Mouse (Mus musculus) liver, embryonic 14.5 days (tissue): ENCODE results near the gene Pax7. TPM values are rescaled to one million over a fixed set of nuclear protein-coding genes. Genes with fewer than 3 reads are reported as not detected.

Experiments
- ATAC-seq: fragments of 200-750 bp; cut with Nextera tagmentation; 2 replicates; pipeline ENCODE4 v1.8.0; 2017; ENCODE audit warnings: moderate number of reproducible peaks, mild to moderate bottlenecking, moderate library complexity; ENCODE audit not compliant: insufficient read depth
- DNase-seq, 3 experiments: peaks; one replicate each; pipeline ENCODE4 v3.0.0-alpha.2; 2012 to 2013; ENCODE audit warnings: low read depth in 3 of 3, low spot score in 3 of 3
- H3K27ac ChIP-seq: fragments of 300-500 bp; sonication (generic); 2 replicates; pipeline ENCODE4 v1.5.1; 2014; ENCODE audit warnings: moderate library complexity, mild to moderate bottlenecking, control low read depth, inconsistent platforms
- H3K27me3 ChIP-seq: fragments of 300-500 bp; sonication (generic); 2 replicates; pipeline ENCODE4 v1.6.1; 2014; ENCODE audit warnings: mild to moderate bottlenecking, low read length, moderate library complexity; ENCODE audit not compliant: control insufficient read depth, insufficient read depth
- H3K36me3 ChIP-seq: fragments of 300-500 bp; sonication (generic); replicated peaks from 2 replicates; pipeline ENCODE4 v1.6.1; 2014; ENCODE audit warnings: low read depth; ENCODE audit not compliant: control insufficient read depth, insufficient read depth
- H3K4me1 ChIP-seq, 2 experiments: fragments of 200-500 bp in 1 of 2; fragments of 300-500 bp in 1 of 2; sonication (generic) in 1 of 2; replicated peaks; 2 replicates each; pipeline ENCODE4 v1.6.1; 2012 to 2014; ENCODE audit warnings: antibody characterized with exemption in 1 of 2, inconsistent platforms in 1 of 2, low read length in 1 of 2; ENCODE audit not compliant: control insufficient read depth in 2 of 2, insufficient read depth in 2 of 2
- H3K4me2 ChIP-seq: fragments of 300-500 bp; sonication (generic); 2 replicates; pipeline ENCODE4 v1.6.1; 2014; ENCODE audit warnings: low read depth, mild to moderate bottlenecking, control low read depth, moderate library complexity
- H3K4me3 ChIP-seq, 2 experiments: fragments of 200-500 bp in 1 of 2; fragments of 300-500 bp in 1 of 2; sonication (generic) in 1 of 2; 2 replicates each; pipeline ENCODE4 v1.5.1; 2012 to 2014; ENCODE audit warnings: low read depth in 2 of 2, low read length in 2 of 2, mild to moderate bottlenecking in 2 of 2, control low read depth in 1 of 2, inconsistent platforms in 1 of 2, moderate library complexity in 1 of 2; ENCODE audit not compliant: insufficient read depth in 1 of 2
- H3K9ac ChIP-seq: fragments of 300-500 bp; sonication (generic); replicated peaks from 2 replicates; pipeline ENCODE4 v1.6.1; 2014; ENCODE audit warnings: mild to moderate bottlenecking, control low read depth, moderate library complexity
- H3K9me3 ChIP-seq: fragments of 300-500 bp; sonication (generic); 2 replicates; pipeline ENCODE4 v1.6.1; 2016; ENCODE audit warnings: low read length, mixed read lengths; ENCODE audit not compliant: control insufficient read depth
- CTCF ChIP-seq: IDR thresholded peaks from 2 replicates; pipeline ENCODE4 v1.5.1; 2016; ENCODE audit warnings: antibody characterized with exemption, low read depth, control low read depth
- EP300 ChIP-seq: IDR thresholded peaks from 2 replicates; pipeline ENCODE4 v1.6.1; 2016; ENCODE audit warnings: antibody characterized with exemption, low read depth
- WGBS: fragments of 180-500 bp; shearing (Covaris S2); extraction: QIAGEN DNeasy Blood & Tissue Kit; methylation state at CpG from one replicate; pipeline ENCODE4 v1.1.7; 2014; ENCODE audit not compliant: insufficient replicate concordance; 5-methylcytosine and 5-hydroxymethylcytosine counted together
- polyA plus RNA-seq, 2 experiments: library from polyadenylated mRNA; depleted of rRNA in 1 of 2; stranded (reverse) in 1 of 2; unstranded in 1 of 2; fragments of >200 nt; fragmentation: Nextera tagmentation in 1 of 2; extraction: Ambion mirVana in 1 of 2; gene quantifications; 2 replicates each; pipeline versions ENCODE4 v1.2.1 to v1.2.3; 2012 to 2014

The Pax7 gene
- polyA plus RNA-seq, 2 experiments: not detected

- WGBS: 2% methylated on average over 30 of the region's 30 CpGs
- Histone ChIP-seq H3K36me3 (no peaks in the 10 kb centered on the region), H3K27ac (no peak overlapping the region), H3K4me3 (no peak overlapping the region), H3K9ac (no peak overlapping the region), H3K4me2 (no peak overlapping the region), H3K27me3 (peaks cover 100% of the 10 kb centered on the region), H3K9me3 (no peaks in the 10 kb centered on the region), H3K4me1 (no peaks in the 10 kb centered on the region)
- ATAC-seq: no peak
- DNase-seq: no peak
- no peak for TF ChIP-seq CTCF
- no peak for TF ChIP-seq EP300
Measured at GRCm38 (mm10) chr4:139827501-139828282, 5.6 kb downstream of the Pax7 start.

GRCm38 (mm10) chr4:139826231-139826630 is 7.1 kb downstream of the Pax7 start:
- H3K9me3 ChIP-seq: no peaks in the 10 kb centered on the region
- DNase-seq: no peak
- 2% methylated on average over 3 of the region's 3 CpGs for WGBS
- H3K36me3 ChIP-seq: no peaks in the 10 kb centered on the region
- no peak overlapping the region for H3K27ac ChIP-seq
- H3K9ac ChIP-seq: no peak overlapping the region
- H3K4me3 ChIP-seq: no peak overlapping the region
- no peak for ATAC-seq
- TF ChIP-seq CTCF: no peak
- TF ChIP-seq EP300: no peak
- H3K4me2 ChIP-seq: no peak overlapping the region
- no peaks in the 10 kb centered on the region for H3K4me1 ChIP-seq
- peaks cover 100% of the 10 kb centered on the region for H3K27me3 ChIP-seq

- H3K4me3 ChIP-seq: no peak overlapping the region
- DNase-seq: no peak
- ATAC-seq: no peak
- H3K27me3 ChIP-seq: peaks cover 100% of the 10 kb centered on the region
- H3K9ac ChIP-seq: no peak overlapping the region
- no peak overlapping the region for H3K27ac ChIP-seq
- 6% methylated on average over 14 of the region's 14 CpGs for WGBS
- TF ChIP-seq CTCF: no peak
- no peak for TF ChIP-seq EP300
- H3K4me1 ChIP-seq: no peaks in the 10 kb centered on the region
- no peaks in the 10 kb centered on the region for H3K9me3 ChIP-seq
- no peak overlapping the region for H3K4me2 ChIP-seq
- no peaks in the 10 kb centered on the region for H3K36me3 ChIP-seq
Measured at GRCm38 (mm10) chr4:139825326-139826112, 7.8 kb downstream of the Pax7 start.

- H3K27me3 ChIP-seq: peaks cover 100% of the 10 kb centered on the region
- no peak for ATAC-seq
- no peaks in the 10 kb centered on the region for H3K4me1 ChIP-seq
- no peak overlapping the region for H3K9ac ChIP-seq
- no peak for TF ChIP-seq CTCF
- no peak for TF ChIP-seq EP300
- DNase-seq: no peak
- 1% methylated on average over 22 of the region's 22 CpGs for WGBS
- no peak overlapping the region for H3K27ac ChIP-seq
- H3K4me3 ChIP-seq: no peak overlapping the region
- H3K4me2 ChIP-seq: no peak overlapping the region
- H3K9me3 ChIP-seq: no peaks in the 10 kb centered on the region
- no peaks in the 10 kb centered on the region for H3K36me3 ChIP-seq
Measured at GRCm38 (mm10) chr4:139824572-139825325, 8.6 kb downstream of the Pax7 start.
